Mouse (Mus musculus) cerebellum, adult 8-10 months (tissue): Measurements from ENCODE around the gene Cda.

ENCODE experiments used
- DNase-seq: peaks from one replicate; pipeline ENCODE4 v3.0.0; 2022

Gene Cda

GRCm38 (mm10) chr4:138303742-138304141 is 64.0 kb downstream of the Cda start:
- DNase-seq = no peak

DNA sequence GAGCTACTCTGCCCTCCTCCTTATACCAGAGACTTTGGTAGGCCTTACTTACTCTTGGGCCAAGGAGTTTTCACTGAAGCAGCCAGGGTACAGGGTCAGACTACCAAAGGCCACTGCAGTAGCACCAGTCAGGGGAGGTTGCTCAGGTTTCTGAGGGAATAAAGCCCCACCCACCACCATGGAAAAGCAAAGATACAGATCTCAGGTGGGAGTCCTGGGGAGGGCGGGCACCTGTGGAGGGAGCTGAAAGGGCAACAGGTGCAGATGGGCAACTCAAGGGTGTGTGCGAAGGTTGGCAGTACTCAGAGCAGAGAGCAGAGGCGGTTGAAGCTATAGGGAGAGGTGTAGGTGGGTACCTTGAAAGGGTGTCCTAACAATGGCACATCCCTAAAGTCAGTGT is 64.8 kb downstream of the Cda start:
- no peak for DNase-seq

DNA sequence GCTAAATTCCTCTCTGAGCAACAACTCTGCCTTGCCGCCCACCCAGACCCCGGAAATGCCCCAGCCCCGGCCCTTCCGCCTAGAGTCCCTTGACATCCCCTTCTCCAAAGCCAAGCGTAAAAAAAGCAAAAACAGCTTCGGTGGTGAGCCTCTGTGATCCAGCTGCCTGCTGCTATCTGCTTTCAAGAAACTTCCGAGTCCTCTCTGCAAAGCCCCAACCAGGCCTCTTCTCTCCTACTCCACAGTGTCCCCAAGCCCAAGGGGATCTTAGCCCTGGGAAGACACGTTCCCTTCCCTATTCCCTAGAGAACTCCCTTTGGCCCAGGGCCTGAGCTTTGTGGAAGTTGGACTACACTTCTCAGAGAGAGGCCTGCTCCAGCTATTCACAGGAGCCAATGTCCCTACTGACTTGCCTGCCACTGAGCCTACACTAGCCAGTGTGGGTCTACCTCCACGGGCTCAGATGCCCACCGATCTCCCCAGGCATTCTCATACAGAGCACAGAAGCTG is 66.5 kb downstream of the Cda start:
- DNase-seq = no peak

DNA sequence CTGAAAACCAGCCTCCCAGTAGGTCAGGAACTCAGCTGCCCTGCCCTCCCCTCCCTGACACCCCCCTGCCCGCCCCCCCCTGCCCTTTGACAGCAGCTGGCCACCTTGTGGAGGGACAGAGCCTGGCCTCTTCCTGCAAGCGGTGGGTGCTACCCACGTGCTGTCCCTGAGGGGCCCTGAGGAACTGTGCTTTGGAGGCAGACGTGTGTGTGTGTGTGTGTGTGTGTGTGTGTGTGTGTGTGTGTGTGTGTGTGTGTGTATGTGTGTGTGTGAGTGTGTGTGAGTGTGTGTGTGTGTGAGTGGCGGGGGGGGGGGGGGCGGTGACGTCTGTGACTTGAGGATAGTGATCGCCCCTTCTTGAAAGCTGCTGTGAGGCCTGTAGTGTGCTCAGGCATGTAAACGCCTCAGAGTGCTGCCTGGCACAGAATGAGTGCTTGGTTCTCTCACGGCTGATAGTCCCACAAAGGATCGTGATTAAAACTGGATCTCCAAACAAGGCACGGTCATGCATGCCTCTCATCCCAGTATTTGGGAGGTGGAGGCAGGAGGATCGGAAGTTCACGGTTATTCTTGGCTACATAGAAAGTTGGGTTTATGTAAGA is 73.7 kb downstream of the Cda start:
- DNase-seq = no peak

DNA sequence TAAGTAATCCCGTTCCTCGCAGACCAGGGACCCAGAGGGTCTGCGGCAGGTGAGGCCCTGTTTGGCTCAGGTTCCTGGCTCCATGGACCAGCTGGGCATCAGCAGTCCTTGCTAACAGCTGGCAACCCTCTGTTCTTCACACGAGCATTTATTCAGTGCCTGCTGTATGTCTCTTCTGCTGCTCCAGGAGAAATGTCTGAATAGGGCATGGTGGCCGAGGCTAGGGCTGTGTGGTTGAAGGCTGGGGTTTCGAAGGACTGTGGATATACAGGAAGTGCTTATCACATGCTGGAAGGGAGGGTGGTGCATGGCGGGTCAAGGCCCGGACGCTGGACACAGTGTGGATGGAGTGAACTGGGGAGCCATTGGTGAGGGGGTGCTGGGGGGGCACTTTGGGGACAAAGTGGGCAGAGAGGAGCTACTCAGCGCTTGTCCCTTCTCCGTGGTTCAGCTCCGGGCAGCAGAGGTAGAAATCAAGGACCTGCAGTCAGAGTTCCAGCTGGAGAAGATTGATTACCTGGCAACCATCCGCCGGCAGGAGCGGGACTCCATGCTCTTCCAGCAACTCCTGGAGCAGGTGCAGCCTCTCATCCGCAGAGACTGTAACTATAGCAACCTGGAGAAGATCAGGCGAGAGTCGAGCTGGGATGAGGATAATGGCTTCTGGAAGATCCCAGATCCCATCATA is 74.4 kb downstream of the Cda start:
- no peak for DNase-seq

DNA sequence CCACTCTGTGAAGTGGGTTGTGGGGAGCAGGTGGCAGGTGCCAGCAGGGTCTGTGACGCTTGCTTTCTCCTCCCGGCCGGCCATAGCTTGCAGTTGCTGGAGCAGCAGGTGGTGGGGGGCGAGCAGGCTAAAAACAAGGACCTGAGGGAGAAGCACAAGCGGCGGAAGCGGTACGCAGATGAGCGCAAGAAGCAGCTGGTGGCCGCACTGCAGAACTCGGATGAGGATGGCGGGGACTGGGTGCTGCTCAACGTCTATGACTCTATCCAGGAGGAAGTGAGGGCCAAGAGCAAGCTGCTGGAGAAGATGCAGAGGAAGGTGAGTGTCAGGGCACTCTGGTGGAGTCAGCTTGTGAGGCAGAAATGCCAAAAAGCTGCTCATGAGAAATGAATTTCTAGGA is 75.8 kb downstream of the Cda start:
- DNase-seq = no peak

DNA sequence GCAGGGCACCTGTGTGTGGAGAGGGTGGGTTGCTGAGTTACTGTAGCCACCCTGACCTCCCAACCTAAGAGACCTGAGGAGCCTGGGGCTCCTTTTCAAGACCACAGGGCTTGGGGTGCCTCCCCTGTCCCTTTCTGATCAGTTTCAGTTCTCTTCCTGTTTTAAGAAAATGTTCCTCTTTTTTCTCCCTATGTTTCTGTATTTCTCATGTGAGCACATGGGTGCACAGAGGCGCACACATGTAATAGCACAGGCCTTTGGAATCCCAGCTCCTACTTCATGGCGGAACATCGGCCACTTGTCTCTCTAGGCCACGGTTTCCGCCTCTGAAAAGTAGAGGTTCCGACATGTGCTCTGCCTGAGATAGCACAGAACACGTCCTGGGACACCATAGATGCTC is 79.1 kb downstream of the Cda start:
- DNase-seq = no peak
